Mouse (Mus musculus): ENCODE measurements around the gene Shmt2. TPM values are rescaled to one million over a fixed set of nuclear protein-coding genes. Genes with fewer than 3 reads are reported as not detected.

The Shmt2 gene
- 71.7 and 73.0 TPM in 2 replicates for polyA plus RNA-seq (2014; fragmentation: Nextera tagmentation; extraction: Ambion mirVana)

DNA sequence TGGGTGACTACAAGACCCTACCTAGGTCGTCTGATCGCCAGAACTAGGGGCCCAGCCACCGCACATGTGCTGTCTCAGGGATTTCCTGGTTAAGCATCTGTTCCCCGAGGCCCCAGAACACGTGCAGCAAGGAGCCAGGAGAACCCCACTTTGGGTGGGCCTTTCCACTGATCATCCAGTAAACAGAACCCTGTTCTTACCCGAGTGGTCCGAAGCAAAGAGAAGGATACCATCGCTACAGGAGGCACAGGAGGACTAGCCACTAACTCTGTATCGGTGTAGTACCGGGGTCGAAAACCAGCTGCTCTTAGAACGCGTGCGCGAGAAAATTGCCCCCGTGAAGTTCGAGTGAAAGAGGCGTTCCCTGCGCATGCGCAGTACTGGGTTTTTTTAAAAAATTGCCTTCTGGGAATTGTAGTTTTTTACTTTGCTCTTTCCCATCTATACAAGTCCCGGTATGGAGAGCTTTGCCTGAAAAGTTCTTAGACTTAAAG is at the start of gene Shmt2:
TSS of gene Shmt2 (minus strand) at position 357 of the 494 bp plus-strand sequence.
- peak within 1 kb of the TSS; percentile 64 to 72 for H3K4me3 ChIP-seq (ENCODE audit: control insufficient read depth in 1 of 2, insufficient read depth in 1 of 2, low read depth in 1 of 2, low read length in 2 of 2)
- H3K4me1 ChIP-seq (ENCODE audit: control insufficient read depth in 2 of 2, insufficient read depth in 2 of 2, low read length in 2 of 2), result peaks cover 11 to 23% of the 10 kb centered on the region in 2 experiments
- H3K4me2 ChIP-seq (ENCODE audit: low read length), result peak within 1 kb of the TSS; percentile 97
- peaks cover 35% of the 10 kb centered on the region for H3K27me3 ChIP-seq (ENCODE audit: control insufficient read depth, insufficient read depth, low read length)
- peaks cover 36% of the 10 kb centered on the region for H3K36me3 ChIP-seq (ENCODE audit: control insufficient read depth, insufficient read depth, low read length)
- ATAC-seq (ENCODE audit: insufficient number of reproducible peaks, insufficient read depth, low FRiP score, low read depth), result peak; percentile 15; the same call in 1 of the 2 replicates
- H3K27ac ChIP-seq (replicated peaks in 1 of 2; ENCODE audit: control insufficient read depth in 1 of 2, insufficient read depth in 1 of 2, low read depth in 2 of 2, low read length in 2 of 2), result 0 out of 4 replicates have a peak within 1 kb of the TSS, but pooled peaks of 1 of the 2 experiments have one; percentile 24
- no peaks in the 10 kb centered on the region for H3K9me3 ChIP-seq (ENCODE audit: control insufficient read depth, low read length)
- peak within 1 kb of the TSS; percentile 83 for H3K9ac ChIP-seq (ENCODE audit: low read length)
- under 1% methylated on average over 21 of the region's 21 CpGs for WGBS

- Histone ChIP-seq H3K36me3 (ENCODE audit: control insufficient read depth, insufficient read depth, low read length) (peaks cover 70% of the 10 kb centered on the region), H3K9ac (ENCODE audit: low read length) (no peak overlapping the region), H3K4me3 (ENCODE audit: control insufficient read depth in 1 of 2, insufficient read depth in 1 of 2, low read depth in 1 of 2, low read length in 2 of 2) (no peak overlapping the region), H3K4me1 (ENCODE audit: control insufficient read depth in 2 of 2, insufficient read depth in 2 of 2, low read length in 2 of 2) (peaks cover 0 to 2% of the 10 kb centered on the region in 2 experiments; a peak in 1 of 4 replicates), H3K9me3 (ENCODE audit: control insufficient read depth, low read length) (no peaks in the 10 kb centered on the region), H3K27ac (replicated peaks in 1 of 2; ENCODE audit: control insufficient read depth in 1 of 2, insufficient read depth in 1 of 2, low read depth in 2 of 2, low read length in 2 of 2) (no peak overlapping the region), H3K27me3 (ENCODE audit: control insufficient read depth, insufficient read depth, low read length) (no peaks in the 10 kb centered on the region), H3K4me2 (ENCODE audit: low read length) (no peak overlapping the region)
- WGBS, result 89% methylated on average over 17 of the region's 17 CpGs
- ATAC-seq (ENCODE audit: insufficient number of reproducible peaks, insufficient read depth, low FRiP score, low read depth), result no peak
Measured at GRCm38 (mm10) chr10:127570937-127571641, 48.8 kb upstream of the Shmt2 start.

DNA sequence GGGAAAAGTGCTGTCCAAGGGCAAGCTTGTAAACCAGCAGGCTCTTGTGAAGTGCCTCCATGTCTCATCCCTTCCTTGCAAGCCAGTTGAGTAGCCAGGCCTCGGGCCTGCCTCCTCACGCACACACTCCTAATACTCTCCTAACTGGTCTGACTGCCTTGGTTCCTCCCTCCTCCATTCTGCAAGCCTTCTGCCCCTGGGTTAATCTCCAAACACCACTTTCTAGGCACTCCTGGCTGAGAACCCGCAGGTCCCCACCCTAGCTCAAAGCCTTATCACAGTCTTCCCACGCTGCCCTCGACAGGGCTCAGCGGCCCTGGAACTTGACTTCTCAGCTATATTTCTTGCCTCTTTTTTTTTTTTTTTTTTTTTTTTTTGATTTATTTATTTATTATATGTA is 48.1 kb upstream of the Shmt2 start:
- no peaks in the 10 kb centered on the region for H3K9me3 ChIP-seq (ENCODE audit: control insufficient read depth, low read length)
- ATAC-seq (ENCODE audit: insufficient number of reproducible peaks, insufficient read depth, low FRiP score, low read depth), result no peak
- WGBS, result 54% methylated on average over 6 of the region's 6 CpGs
- H3K27me3 ChIP-seq (ENCODE audit: control insufficient read depth, insufficient read depth, low read length), result no peaks in the 10 kb centered on the region
- H3K27ac ChIP-seq (replicated peaks in 1 of 2; ENCODE audit: control insufficient read depth in 1 of 2, insufficient read depth in 1 of 2, low read depth in 2 of 2, low read length in 2 of 2), result no peak overlapping the region
- no peak overlapping the region for H3K9ac ChIP-seq (ENCODE audit: low read length)
- peaks cover 0 to 2% of the 10 kb centered on the region in 2 experiments; a peak in 1 of 4 replicates for H3K4me1 ChIP-seq (ENCODE audit: control insufficient read depth in 2 of 2, insufficient read depth in 2 of 2, low read length in 2 of 2)
- no peak overlapping the region for H3K4me2 ChIP-seq (ENCODE audit: low read length)
- peaks cover 72% of the 10 kb centered on the region for H3K36me3 ChIP-seq (ENCODE audit: control insufficient read depth, insufficient read depth, low read length)
- H3K4me3 ChIP-seq (ENCODE audit: control insufficient read depth in 1 of 2, insufficient read depth in 1 of 2, low read depth in 1 of 2, low read length in 2 of 2), result no peak overlapping the region

GRCm38 (mm10) chr10:127569450-127569849 is 47.2 kb upstream of the Shmt2 start:
- Histone ChIP-seq H3K36me3 (ENCODE audit: control insufficient read depth, insufficient read depth, low read length) (peaks cover 66% of the 10 kb centered on the region), H3K4me2 (ENCODE audit: low read length) (no peak overlapping the region), H3K27me3 (ENCODE audit: control insufficient read depth, insufficient read depth, low read length) (no peaks in the 10 kb centered on the region), H3K4me1 (ENCODE audit: control insufficient read depth in 2 of 2, insufficient read depth in 2 of 2, low read length in 2 of 2) (peaks cover under 1 to 6% of the 10 kb centered on the region in 2 experiments), H3K4me3 (ENCODE audit: control insufficient read depth in 1 of 2, insufficient read depth in 1 of 2, low read depth in 1 of 2, low read length in 2 of 2) (no peak overlapping the region), H3K27ac (replicated peaks in 1 of 2; ENCODE audit: control insufficient read depth in 1 of 2, insufficient read depth in 1 of 2, low read depth in 2 of 2, low read length in 2 of 2) (no peak overlapping the region), H3K9me3 (ENCODE audit: control insufficient read depth, low read length) (no peaks in the 10 kb centered on the region), H3K9ac (ENCODE audit: low read length) (no peak overlapping the region)
- ATAC-seq (ENCODE audit: insufficient number of reproducible peaks, insufficient read depth, low FRiP score, low read depth), result no peak
- 16% methylated on average over 3 of the region's 3 CpGs for WGBS

GRCm38 (mm10) chr10:127566553-127567326 is 44.5 kb upstream of the Shmt2 start:
- Histone ChIP-seq H3K4me2 (ENCODE audit: low read length) (no peak overlapping the region), H3K9ac (ENCODE audit: low read length) (no peak overlapping the region), H3K9me3 (ENCODE audit: control insufficient read depth, low read length) (no peaks in the 10 kb centered on the region), H3K27ac (replicated peaks in 1 of 2; ENCODE audit: control insufficient read depth in 1 of 2, insufficient read depth in 1 of 2, low read depth in 2 of 2, low read length in 2 of 2) (no peak overlapping the region), H3K4me3 (ENCODE audit: control insufficient read depth in 1 of 2, insufficient read depth in 1 of 2, low read depth in 1 of 2, low read length in 2 of 2) (no peak overlapping the region), H3K27me3 (ENCODE audit: control insufficient read depth, insufficient read depth, low read length) (no peaks in the 10 kb centered on the region), H3K36me3 (ENCODE audit: control insufficient read depth, insufficient read depth, low read length) (peaks cover 47% of the 10 kb centered on the region), H3K4me1 (ENCODE audit: control insufficient read depth in 2 of 2, insufficient read depth in 2 of 2, low read length in 2 of 2) (peaks cover 14 to 19% of the 10 kb centered on the region in 2 experiments)
- no peak for ATAC-seq (ENCODE audit: insufficient number of reproducible peaks, insufficient read depth, low FRiP score, low read depth)
- WGBS, result 92% methylated on average over 28 of the region's 28 CpGs

DNA sequence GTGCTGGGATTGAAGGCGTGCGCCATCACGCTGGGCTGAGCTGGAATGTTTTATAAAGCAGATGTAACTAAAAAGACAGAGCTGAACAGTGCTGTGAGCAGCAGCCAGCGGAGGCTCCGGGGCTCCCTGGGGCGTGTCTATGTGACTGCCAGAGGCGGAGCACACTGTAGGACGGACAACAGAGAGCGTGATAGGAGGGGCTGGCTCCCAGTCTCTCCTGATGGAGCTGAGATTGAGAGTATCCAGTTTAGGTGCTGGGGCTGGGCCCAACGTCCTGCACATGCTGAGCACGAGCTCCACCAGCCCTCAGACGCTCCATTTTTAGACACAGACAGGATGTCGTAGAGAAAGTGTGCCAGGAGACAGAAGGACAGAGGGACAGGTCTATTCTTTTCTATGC is 42.1 kb upstream of the Shmt2 start:
- 13% methylated on average over 13 of the region's 13 CpGs for WGBS
- peak; percentile 64 for ATAC-seq (ENCODE audit: insufficient number of reproducible peaks, insufficient read depth, low FRiP score, low read depth)
- Histone ChIP-seq H3K27me3 (ENCODE audit: control insufficient read depth, insufficient read depth, low read length) (no peaks in the 10 kb centered on the region), H3K9ac (ENCODE audit: low read length) (0 out of 2 replicates have a peak overlapping the region, but pooled peaks have one; percentile 16), H3K4me1 (ENCODE audit: control insufficient read depth in 2 of 2, insufficient read depth in 2 of 2, low read length in 2 of 2) (peaks cover 14 to 16% of the 10 kb centered on the region in 2 experiments), H3K4me2 (ENCODE audit: low read length) (no peak overlapping the region; the same call in 1 of the 2 replicates), H3K4me3 (ENCODE audit: control insufficient read depth in 1 of 2, insufficient read depth in 1 of 2, low read depth in 1 of 2, low read length in 2 of 2) (no peak overlapping the region), H3K36me3 (ENCODE audit: control insufficient read depth, insufficient read depth, low read length) (peaks cover 56% of the 10 kb centered on the region), H3K9me3 (ENCODE audit: control insufficient read depth, low read length) (no peaks in the 10 kb centered on the region), H3K27ac (replicated peaks in 1 of 2; ENCODE audit: control insufficient read depth in 1 of 2, insufficient read depth in 1 of 2, low read depth in 2 of 2, low read length in 2 of 2) (peak overlapping the region; percentile 19 to 53; a peak in 3 of 4 replicates)

GRCm38 (mm10) chr10:127563840-127564239 is 41.6 kb upstream of the Shmt2 start:
- H3K27me3 ChIP-seq (ENCODE audit: control insufficient read depth, insufficient read depth, low read length), result no peaks in the 10 kb centered on the region
- peaks cover 57% of the 10 kb centered on the region for H3K36me3 ChIP-seq (ENCODE audit: control insufficient read depth, insufficient read depth, low read length)
- WGBS, result 65% methylated on average over 8 of the region's 8 CpGs
- no peak overlapping the region for H3K4me2 ChIP-seq (ENCODE audit: low read length)
- H3K4me3 ChIP-seq (ENCODE audit: control insufficient read depth in 1 of 2, insufficient read depth in 1 of 2, low read depth in 1 of 2, low read length in 2 of 2), result no peak overlapping the region
- peak overlapping the region in 1 of 2 experiments; percentile 10; a peak in 2 of 4 replicates for H3K27ac ChIP-seq (replicated peaks in 1 of 2; ENCODE audit: control insufficient read depth in 1 of 2, insufficient read depth in 1 of 2, low read depth in 2 of 2, low read length in 2 of 2)
- ATAC-seq (ENCODE audit: insufficient number of reproducible peaks, insufficient read depth, low FRiP score, low read depth), result no peak
- H3K9ac ChIP-seq (ENCODE audit: low read length), result 0 out of 2 replicates have a peak overlapping the region, but pooled peaks have one; percentile 16
- peaks cover 14 to 16% of the 10 kb centered on the region in 2 experiments for H3K4me1 ChIP-seq (ENCODE audit: control insufficient read depth in 2 of 2, insufficient read depth in 2 of 2, low read length in 2 of 2)
- no peaks in the 10 kb centered on the region for H3K9me3 ChIP-seq (ENCODE audit: control insufficient read depth, low read length)
